ENCODE assay signal across 25 mouse cellular contexts in the genomic region with DNA sequence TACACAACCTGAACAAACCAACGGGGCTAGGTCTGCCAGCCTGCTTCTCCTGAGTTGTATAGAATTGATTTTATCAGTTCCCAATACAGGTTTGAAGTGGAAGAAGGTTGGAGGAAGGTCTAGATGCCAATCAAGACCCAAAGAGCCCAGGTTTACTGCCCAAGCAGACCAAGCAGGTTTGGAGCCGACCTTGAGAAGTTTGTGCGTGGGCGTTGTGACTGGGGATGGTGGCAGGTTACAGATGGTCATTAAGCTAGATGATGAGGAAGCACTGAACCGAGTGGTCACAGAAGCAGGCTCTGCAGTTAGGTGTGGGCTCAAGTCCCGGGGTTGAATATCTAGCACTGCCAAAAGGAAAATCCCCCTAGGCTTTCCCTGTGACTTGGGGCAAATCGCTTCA. TPM values are rescaled to one million over a fixed set of nuclear protein-coding genes. Genes with fewer than 3 reads are reported as not detected.
"Had no signal": no experiment of that assay in that cellular context is flagged by ENCODE, and none has a peak within 500 bp of the region (broad histone marks: within the 10 kb centered on the region; RNA-seq: fewer than 3 reads in every experiment).

No protein-coding gene starts in this region.

- H3K27ac ChIP-seq: heart, adult 2 months; heart, embryonic 13.5 days; heart, embryonic 15.5 days; hindbrain, embryonic 13.5 days; hindbrain, embryonic 15.5 days; hindbrain, postnatal 0 days; limb, embryonic 13.5 days; limb, embryonic 15.5 days; liver, embryonic 12.5 days; liver, embryonic 14.5 days had no signal

- H3K27me3 ChIP-seq: heart, embryonic 15.5 days; hindbrain, embryonic 13.5 days; hindbrain, embryonic 15.5 days; limb, embryonic 13.5 days; limb, embryonic 15.5 days; liver, embryonic 12.5 days had no signal

- H3K4me1 ChIP-seq: heart, embryonic 13.5 days; heart, embryonic 15.5 days; hindbrain, embryonic 13.5 days; hindbrain, embryonic 15.5 days; liver, embryonic 12.5 days had no signal

- H3K36me3 ChIP-seq: heart, embryonic 13.5 days; heart, embryonic 15.5 days; hindbrain, embryonic 13.5 days; hindbrain, embryonic 15.5 days; limb, embryonic 13.5 days; limb, embryonic 15.5 days; liver, embryonic 12.5 days had no signal

- H3K4me3 ChIP-seq: heart, adult 2 months; heart, embryonic 13.5 days; heart, embryonic 15.5 days; hindbrain, embryonic 13.5 days; hindbrain, embryonic 15.5 days; limb, embryonic 13.5 days; limb, embryonic 15.5 days; liver, embryonic 12.5 days had no signal

- H3K9me3 ChIP-seq: heart, embryonic 13.5 days; heart, embryonic 15.5 days; hindbrain, embryonic 13.5 days; hindbrain, embryonic 15.5 days; limb, embryonic 13.5 days; limb, embryonic 15.5 days; liver, embryonic 12.5 days had no signal

- ATAC-seq: forebrain, postnatal 0 days; hindbrain, postnatal 0 days; intestine, embryonic 16.5 days; liver, embryonic 12.5 days had no signal

- H3K9ac ChIP-seq: forebrain, postnatal 0 days; heart, embryonic 13.5 days; heart, embryonic 15.5 days; hindbrain, embryonic 13.5 days; hindbrain, embryonic 15.5 days; limb, embryonic 13.5 days; limb, embryonic 15.5 days; liver, embryonic 12.5 days; liver, embryonic 14.5 days had no signal

- DNase-seq: forebrain, postnatal 0 days; gastrocnemius, postnatal 14 days; gastrocnemius, postnatal 36 days; heart, adult 11 months; heart, adult 2 months; heart, postnatal 14 days; heart, postnatal 36 days; layer of hippocampus, adult 9-11 months; layer of hippocampus, postnatal 36 days; left cerebral cortex, postnatal 4 days had no signal

- H3K4me2 ChIP-seq: heart, embryonic 11.5 days; heart, embryonic 13.5 days; heart, embryonic 15.5 days; hindbrain, embryonic 13.5 days; hindbrain, embryonic 15.5 days; limb, embryonic 13.5 days; limb, embryonic 15.5 days; liver, embryonic 12.5 days had no signal

RNA-seq across cellular contexts. Expression of a gene that starts 9.9 kb away (rescaled TPM):
- polyA plus RNA-seq: heart, embryonic 11.5 days; hindbrain, embryonic 13.5 days; large intestine, adult 2 months; limb, embryonic 11.5 days; liver, adult 2 months; liver, embryonic 16.5 days had no signal
